Mouse (Mus musculus) lung, embryonic 16.5 days (tissue): ENCODE measurements around the gene Osr1. TPM values are rescaled to one million over a fixed set of nuclear protein-coding genes. Genes with fewer than 3 reads are reported as not detected.
A peak's percentile ranks its signal among the peaks of the same experiment; 100 is the strongest.

Source experiments
- ATAC-seq: fragments of 200-750 bp; cut with Nextera tagmentation; 2 replicates; pipeline ENCODE4 v1.8.0; 2017; ENCODE audit warnings: low read depth, mild to moderate bottlenecking, moderate library complexity
- H3K27ac ChIP-seq: fragments of 300-500 bp; sonication (generic); 2 replicates; pipeline ENCODE4 v1.5.1; 2014; ENCODE audit warnings: mild to moderate bottlenecking, control low read depth, low read length
- H3K27me3 ChIP-seq: fragments of 300-500 bp; sonication (generic); 2 replicates; pipeline ENCODE4 v1.6.1; 2014; ENCODE audit warnings: low read depth, low read length, mixed read lengths; ENCODE audit not compliant: control insufficient read depth, insufficient read depth
- H3K36me3 ChIP-seq: fragments of 300-500 bp; sonication (generic); 2 replicates; pipeline ENCODE4 v1.6.1; 2014; ENCODE audit warnings: low read length; ENCODE audit not compliant: control insufficient read depth, insufficient read depth
- H3K4me1 ChIP-seq: fragments of 300-500 bp; sonication (generic); replicated peaks from 2 replicates; pipeline ENCODE4 v1.6.1; 2014; ENCODE audit warnings: low read length, mixed read lengths; ENCODE audit not compliant: control insufficient read depth, insufficient read depth
- H3K4me2 ChIP-seq: fragments of 300-500 bp; sonication (generic); 2 replicates; pipeline ENCODE4 v1.6.1; 2014; ENCODE audit warnings: low read depth, low read length, control low read depth
- H3K4me3 ChIP-seq: fragments of 300-500 bp; sonication (generic); 2 replicates; pipeline ENCODE4 v1.5.1; 2014; ENCODE audit warnings: mild to moderate bottlenecking, low read length, control low read depth
- H3K9ac ChIP-seq: fragments of 300-500 bp; sonication (generic); 2 replicates; pipeline ENCODE4 v1.6.1; 2014; ENCODE audit warnings: low read length, control low read depth
- H3K9me3 ChIP-seq: fragments of 300-500 bp; sonication (generic); 2 replicates; pipeline ENCODE4 v1.6.1; 2016; ENCODE audit warnings: low read length; ENCODE audit not compliant: control insufficient read depth
- WGBS: fragments of 180-500 bp; shearing (Covaris S2); extraction: QIAGEN DNeasy Blood & Tissue Kit; methylation state at CpG from one replicate; pipeline ENCODE4 v1.1.7; 2014; 5-methylcytosine and 5-hydroxymethylcytosine counted together
- polyA plus RNA-seq: library from polyadenylated mRNA; unstranded; fragments of >200 nt; fragmentation: Nextera tagmentation; extraction: Ambion mirVana; gene quantifications from 2 replicates; pipeline ENCODE4 v1.2.1, GENCODE M21; 2015

Osr1 gene
- 18.1 and 20.7 TPM in 2 replicates for polyA plus RNA-seq

DNA sequence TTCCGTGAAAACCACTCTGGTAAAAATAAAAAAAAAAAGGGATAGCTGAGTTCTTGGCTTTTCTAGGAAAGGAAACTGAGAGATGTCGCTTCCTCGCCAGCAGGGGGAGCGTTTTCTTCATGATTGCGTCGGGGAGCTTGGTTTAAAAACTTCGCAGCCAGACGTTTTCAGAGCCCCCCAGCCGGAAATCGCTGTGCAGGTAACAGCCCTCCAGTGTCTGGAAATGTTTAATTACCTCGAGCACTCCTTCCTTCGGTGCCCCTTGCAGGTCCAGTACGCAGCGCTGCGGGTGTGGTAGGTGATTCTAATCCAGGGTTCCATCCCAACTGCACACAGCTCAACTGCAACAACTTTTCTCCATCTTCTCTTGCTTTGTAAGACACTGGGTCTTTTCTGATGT is at the start of gene Osr1:
TSS of gene Osr1 (plus strand) at position 146 of the 400 bp plus-strand sequence.
- WGBS: under 1% methylated on average over 15 of the region's 15 CpGs
- no peak within 1 kb of the TSS for H3K27ac ChIP-seq
- H3K4me3 ChIP-seq: peak within 1 kb of the TSS; percentile 57
- H3K4me2 ChIP-seq: peak within 1 kb of the TSS; percentile 76
- H3K27me3 ChIP-seq: peaks cover 12% of the 10 kb centered on the region
- no peaks in the 10 kb centered on the region for H3K9me3 ChIP-seq
- no peaks in the 10 kb centered on the region for H3K36me3 ChIP-seq
- peak within 1 kb of the TSS; percentile 57 for H3K9ac ChIP-seq
- peak; percentile 16; the same call in 1 of the 2 replicates for ATAC-seq
- peaks cover 9% of the 10 kb centered on the region for H3K4me1 ChIP-seq

DNA sequence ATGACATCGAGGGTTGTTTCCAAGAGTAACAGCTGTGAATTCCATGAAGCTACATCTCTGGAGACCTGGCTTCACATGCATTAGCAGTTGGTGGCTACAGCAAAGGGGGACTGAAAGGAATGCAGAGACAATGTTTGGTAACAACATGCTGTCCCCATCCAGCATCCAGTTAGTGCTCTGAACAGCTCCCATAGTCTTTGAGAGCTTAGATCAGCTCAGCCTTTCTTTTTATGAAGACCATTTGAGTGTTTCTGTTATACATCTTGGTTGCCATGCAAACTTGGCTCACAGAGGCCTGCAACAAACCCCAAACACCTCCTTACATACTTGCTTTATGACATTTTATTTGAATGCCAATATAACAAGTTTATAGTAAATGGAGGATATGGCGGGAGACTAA is 19.6 kb upstream of the Osr1 start:
- 77% methylated on average over 2 of the region's 2 CpGs for WGBS
- H3K4me2 ChIP-seq: no peak overlapping the region
- no peak overlapping the region for H3K4me3 ChIP-seq
- no peaks in the 10 kb centered on the region for H3K4me1 ChIP-seq
- H3K9me3 ChIP-seq: no peaks in the 10 kb centered on the region
- H3K27me3 ChIP-seq: no peaks in the 10 kb centered on the region
- ATAC-seq: no peak
- no peak overlapping the region for H3K27ac ChIP-seq
- H3K9ac ChIP-seq: no peak overlapping the region
- no peaks in the 10 kb centered on the region for H3K36me3 ChIP-seq

- Histone ChIP-seq H3K9ac (no peak overlapping the region), H3K9me3 (no peaks in the 10 kb centered on the region), H3K27me3 (no peaks in the 10 kb centered on the region), H3K4me3 (no peak overlapping the region), H3K4me1 (no peaks in the 10 kb centered on the region), H3K4me2 (no peak overlapping the region), H3K27ac (no peak overlapping the region), H3K36me3 (no peaks in the 10 kb centered on the region)
- WGBS: 72% methylated on average over 3 of the region's 3 CpGs
- ATAC-seq: no peak
Observed at GRCm38 (mm10) chr12:9564956-9565355, 5.0 kb upstream of the Osr1 start.

DNA sequence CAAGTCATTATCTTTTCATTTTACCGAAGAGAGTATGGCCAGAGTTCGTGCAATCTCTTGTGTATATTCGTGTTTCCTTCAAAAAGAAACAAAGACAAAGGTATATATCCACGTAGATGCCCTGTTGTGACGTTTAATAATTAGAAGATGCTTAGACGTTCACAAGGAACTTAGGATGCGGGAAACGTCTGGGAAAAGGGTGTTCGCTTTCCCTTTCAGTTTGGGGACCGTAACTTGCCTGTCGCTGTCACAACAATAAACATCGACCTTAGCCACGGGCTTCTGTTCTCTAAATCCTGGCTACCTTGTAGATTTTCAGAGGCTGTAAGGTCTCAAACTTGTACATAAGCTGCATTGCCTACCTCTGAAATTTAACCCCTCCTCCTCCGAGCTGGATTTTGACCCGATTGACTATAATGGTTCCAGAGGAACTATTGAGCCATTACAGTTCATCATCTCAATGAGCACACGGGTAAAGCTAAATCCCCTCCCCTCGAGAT is 630 bp downstream of the Osr1 start:
- WGBS: under 1% methylated on average over 17 of the region's 17 CpGs
- no peak for ATAC-seq
- Histone ChIP-seq H3K4me3 (peak overlapping the region; percentile 57), H3K4me1 (peaks cover 9% of the 10 kb centered on the region), H3K27me3 (peaks cover 14% of the 10 kb centered on the region), H3K4me2 (peak overlapping the region; percentile 76), H3K36me3 (no peaks in the 10 kb centered on the region), H3K27ac (no peak overlapping the region), H3K9me3 (no peaks in the 10 kb centered on the region), H3K9ac (peak overlapping the region; percentile 57)

DNA sequence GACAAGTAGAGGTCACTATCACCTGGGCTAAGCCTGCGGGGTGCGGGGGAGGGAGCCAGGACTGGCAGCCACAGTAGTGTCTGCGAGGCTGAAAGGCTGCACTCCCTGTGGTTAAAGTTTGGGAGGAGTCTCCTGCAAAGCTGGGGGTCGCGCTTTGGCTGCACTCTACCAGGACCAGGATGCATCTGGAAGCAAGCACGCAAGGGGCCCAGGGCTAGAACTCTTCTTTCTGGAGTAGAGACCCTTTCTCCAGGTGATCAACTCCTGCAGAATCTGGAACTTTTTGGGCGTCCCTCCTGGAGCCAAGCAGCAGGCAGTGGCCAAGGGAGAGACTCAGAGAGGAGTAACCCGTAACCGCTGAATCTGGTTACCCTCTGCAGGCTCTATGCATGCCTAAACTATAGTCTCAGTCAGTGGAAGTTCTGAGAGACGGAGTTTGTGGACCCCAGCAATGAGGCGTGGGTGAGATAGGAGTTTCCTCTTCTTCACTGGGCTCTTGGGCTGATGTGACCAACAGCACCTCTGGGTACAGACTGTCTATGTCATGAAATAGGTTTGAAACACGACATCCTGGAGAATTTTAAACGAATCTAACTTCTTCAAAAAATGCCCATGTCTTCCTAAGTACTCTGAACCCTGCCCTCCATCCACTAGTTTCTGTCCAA is 1.5 kb downstream of the Osr1 start:
- H3K27me3 ChIP-seq: peaks cover 17% of the 10 kb centered on the region
- WGBS: 35% methylated on average over 13 of the region's 13 CpGs
- peak overlapping the region; percentile 76; the same call in 1 of the 2 replicates for H3K4me2 ChIP-seq
- H3K9ac ChIP-seq: no peak overlapping the region
- no peaks in the 10 kb centered on the region for H3K9me3 ChIP-seq
- no peaks in the 10 kb centered on the region for H3K36me3 ChIP-seq
- no peak overlapping the region for H3K4me3 ChIP-seq
- ATAC-seq: no peak
- H3K4me1 ChIP-seq: peaks cover 9% of the 10 kb centered on the region
- no peak overlapping the region for H3K27ac ChIP-seq

DNA sequence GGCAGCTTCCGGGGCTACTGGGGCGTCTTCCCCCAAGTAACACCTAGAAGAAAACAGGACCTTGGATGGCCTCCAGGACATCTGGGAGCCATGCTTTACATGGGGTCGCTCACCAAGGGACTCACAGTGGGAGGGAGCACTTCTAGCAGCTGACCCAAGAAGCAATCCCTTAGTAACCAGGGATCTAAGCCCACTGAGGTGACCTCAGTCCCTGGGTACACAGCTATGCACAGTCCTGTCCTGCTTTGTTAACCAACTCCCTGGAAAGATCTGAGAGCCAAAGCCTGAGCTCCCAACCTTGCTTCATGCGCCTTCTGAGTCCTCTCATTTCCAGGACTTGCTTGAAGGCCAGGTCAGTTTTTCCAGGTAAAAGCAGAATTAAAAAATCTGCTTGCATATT is 2.1 kb downstream of the Osr1 start:
- no peaks in the 10 kb centered on the region for H3K9me3 ChIP-seq
- no peak overlapping the region for H3K4me3 ChIP-seq
- H3K9ac ChIP-seq: no peak overlapping the region
- H3K36me3 ChIP-seq: no peaks in the 10 kb centered on the region
- peaks cover 22% of the 10 kb centered on the region for H3K27me3 ChIP-seq
- whole genome bisulfite sequencing: 50% methylated on average over 4 of the region's 4 CpGs
- ATAC-seq: no peak
- no peak overlapping the region for H3K27ac ChIP-seq
- H3K4me1 ChIP-seq: peaks cover 9% of the 10 kb centered on the region
- H3K4me2 ChIP-seq: no peak overlapping the region

DNA sequence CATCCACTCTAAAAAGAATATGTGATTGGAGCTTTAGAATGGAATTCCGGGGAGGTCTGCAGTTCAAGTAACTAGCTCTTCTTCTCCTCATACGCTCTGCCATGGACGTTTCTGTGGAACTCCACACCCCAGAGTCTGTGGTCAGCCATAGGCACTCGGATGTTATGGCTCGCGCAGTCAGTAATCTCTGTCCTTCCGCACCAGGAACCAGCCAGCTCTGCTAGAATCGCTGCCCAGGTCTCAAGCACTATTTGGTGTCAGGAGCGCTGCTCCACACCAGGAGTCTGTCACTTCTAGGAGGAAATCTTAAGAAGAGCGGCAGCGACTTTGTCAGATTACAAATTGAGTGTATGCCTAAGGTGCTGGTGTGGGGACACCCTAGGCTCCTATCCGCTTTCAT is 3.8 kb downstream of the Osr1 start:
- H3K4me3 ChIP-seq: peak overlapping the region; percentile 61
- peaks cover 36% of the 10 kb centered on the region for H3K27me3 ChIP-seq
- H3K9ac ChIP-seq: peak overlapping the region; percentile 31
- peak; percentile 15; the same call in 1 of the 2 replicates for ATAC-seq
- H3K36me3 ChIP-seq: no peaks in the 10 kb centered on the region
- 9% methylated on average over 12 of the region's 12 CpGs for WGBS
- no peak overlapping the region for H3K27ac ChIP-seq
- no peaks in the 10 kb centered on the region for H3K9me3 ChIP-seq
- H3K4me2 ChIP-seq: peak overlapping the region; percentile 74
- H3K4me1 ChIP-seq: peaks cover 9% of the 10 kb centered on the region

DNA sequence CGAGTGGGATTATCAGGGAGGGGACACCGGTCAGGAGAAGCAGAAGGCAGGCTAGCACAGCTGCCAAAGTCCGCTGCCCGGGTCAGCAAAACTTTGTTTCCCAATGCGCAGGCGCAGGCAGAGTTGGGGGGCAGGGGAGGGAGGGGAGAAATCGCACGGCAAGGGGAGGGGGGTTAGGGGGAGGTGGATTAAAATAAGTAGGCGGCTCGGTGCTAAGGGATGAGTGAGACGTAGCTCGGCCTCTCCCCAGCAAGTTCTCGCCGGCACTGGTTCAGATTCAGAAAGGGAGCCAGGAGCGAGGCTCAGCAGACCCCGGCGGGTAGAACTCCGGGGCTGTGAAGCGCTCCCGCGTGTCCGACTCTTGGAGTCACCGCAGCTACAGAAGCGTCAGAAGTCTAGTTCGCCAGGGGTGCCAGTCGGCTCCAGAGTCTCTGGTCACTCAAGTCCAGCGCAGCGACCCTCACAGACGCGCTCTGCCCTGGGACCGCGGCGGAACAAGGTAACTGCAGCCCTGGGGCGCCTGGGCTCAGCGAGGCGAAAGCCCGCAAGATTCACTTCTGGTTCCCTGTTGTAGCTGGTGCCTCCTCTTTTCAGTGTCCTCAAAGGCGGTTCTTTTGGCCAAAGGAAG is 4.4 kb downstream of the Osr1 start:
- peak overlapping the region; percentile 74 for H3K4me2 ChIP-seq
- peaks cover 9% of the 10 kb centered on the region for H3K4me1 ChIP-seq
- no peaks in the 10 kb centered on the region for H3K36me3 ChIP-seq
- WGBS: under 1% methylated on average over 38 of the region's 38 CpGs
- H3K9me3 ChIP-seq: no peaks in the 10 kb centered on the region
- H3K9ac ChIP-seq: peak overlapping the region; percentile 74
- ATAC-seq: peak; percentile 66
- H3K27ac ChIP-seq: peak overlapping the region; percentile 51
- H3K4me3 ChIP-seq: peak overlapping the region; percentile 61
- peaks cover 42% of the 10 kb centered on the region for H3K27me3 ChIP-seq

DNA sequence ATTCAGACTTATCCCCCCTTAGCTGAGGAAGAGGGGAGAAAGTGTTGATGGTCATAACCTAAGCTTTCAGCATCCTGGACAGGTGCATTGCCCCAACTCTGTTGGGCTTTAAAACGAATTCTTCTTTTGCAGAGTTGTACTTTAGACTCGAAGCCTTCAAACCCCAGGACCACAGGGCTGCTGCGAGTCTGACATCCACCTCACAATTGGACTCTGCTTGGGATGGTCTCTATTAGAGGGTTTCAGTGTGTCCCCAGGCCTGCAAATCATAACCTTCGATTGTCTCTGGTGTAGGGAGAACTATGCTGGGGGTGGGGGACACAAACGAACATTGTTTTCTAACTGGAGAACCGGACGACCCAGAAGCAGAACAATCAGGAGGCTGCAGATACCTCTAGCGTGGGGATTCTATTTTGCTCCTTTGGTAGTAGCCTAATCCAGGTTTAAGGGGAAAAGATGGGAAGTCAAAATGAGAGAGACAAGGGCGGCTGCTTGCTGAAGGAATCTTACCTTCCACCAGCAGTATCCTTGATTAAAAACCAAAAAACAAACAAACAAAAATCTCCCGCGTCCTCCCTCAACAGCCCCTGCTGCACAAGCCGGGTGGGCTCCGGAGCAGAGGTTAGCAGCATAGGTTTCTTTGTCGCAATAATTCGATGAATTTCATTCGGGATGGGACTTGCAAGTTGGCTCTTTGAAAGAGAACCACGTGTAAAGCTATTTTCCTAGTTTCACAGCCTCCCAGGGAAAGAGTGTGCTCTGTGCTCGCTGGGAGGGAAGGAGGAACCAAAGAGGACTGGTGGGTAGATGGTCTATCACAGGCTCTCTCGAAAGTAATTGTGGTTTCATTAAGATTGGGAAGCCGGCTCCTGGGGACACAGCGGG is 5.5 kb downstream of the Osr1 start:
- Histone ChIP-seq H3K9ac (peak overlapping the region; percentile 74), H3K4me1 (peaks cover 13% of the 10 kb centered on the region)
- WGBS: 5% methylated on average over 21 of the region's 21 CpGs

More for the DNA sequence above, 5.5 kb downstream of the Osr1 start:
- H3K27me3 ChIP-seq: peaks cover 49% of the 10 kb centered on the region
- ATAC-seq: no peak
- peak overlapping the region; percentile 74 for H3K4me2 ChIP-seq
- no peak overlapping the region for H3K27ac ChIP-seq
- H3K9me3 ChIP-seq: no peaks in the 10 kb centered on the region
- H3K4me3 ChIP-seq: peak overlapping the region; percentile 61
- H3K36me3 ChIP-seq: no peaks in the 10 kb centered on the region
